Mouse (Mus musculus) mature B cell (primary cell): ENCODE data around the gene Gm20795.
"Not testable (repeated sequence)": the region's sequence is repeated elsewhere in the genome, so short reads cannot be mapped to it uniquely, and the experiment has no call there.

ENCODE experiments used
- in situ Hi-C: fragments of 300-500 bp; cut with MboI; formaldehyde crosslinking; loops from 2 replicates; pipeline ENCODE4 v1.14.3; 2019

Gm20795 gene

DNA sequence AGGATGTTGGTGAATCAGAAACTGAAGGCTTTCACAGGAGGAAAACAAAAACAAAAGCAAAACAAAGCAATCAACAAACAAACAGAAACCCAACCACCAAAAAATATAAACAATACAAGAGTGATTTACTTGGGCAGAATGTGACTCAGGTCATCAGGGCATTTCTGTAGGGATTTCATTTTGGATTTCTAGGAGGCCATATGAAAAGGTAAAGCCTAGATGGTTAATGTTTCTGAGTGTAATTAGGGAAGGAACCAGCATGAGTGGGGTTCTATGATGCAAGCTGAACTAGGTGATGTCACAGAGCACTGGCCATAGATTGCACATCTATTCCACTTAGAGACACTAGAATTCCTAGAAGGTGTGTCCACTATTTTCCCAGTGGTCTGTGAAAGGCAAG lies at the start of gene Gm20795:
Gm20795 (plus strand) TSS at position 301 of the 400 bp plus-strand sequence.
- in situ Hi-C loops = not testable (repeated sequence)

- in situ Hi-C loops = not testable (repeated sequence)
Observed at GRCm38 (mm10) chrY:40775665-40776064, 29.0 kb upstream of the Gm20795 start, which contains the start of gene Gm21797. Gene Gm21797 (minus strand): TSS chrY:40775765.
